Mouse (Mus musculus): ENCODE measurements around the gene Gnrhr. TPM values are rescaled to one million over a fixed set of nuclear protein-coding genes. Genes with fewer than 3 reads are reported as not detected.

Gene Gnrhr
- total RNA-seq (2014; rRNA removed) (not detected in 2 replicates), polyA plus RNA-seq (2015; fragmentation: Nextera tagmentation; extraction: Ambion mirVana) (not detected in 2 replicates)

DNA sequence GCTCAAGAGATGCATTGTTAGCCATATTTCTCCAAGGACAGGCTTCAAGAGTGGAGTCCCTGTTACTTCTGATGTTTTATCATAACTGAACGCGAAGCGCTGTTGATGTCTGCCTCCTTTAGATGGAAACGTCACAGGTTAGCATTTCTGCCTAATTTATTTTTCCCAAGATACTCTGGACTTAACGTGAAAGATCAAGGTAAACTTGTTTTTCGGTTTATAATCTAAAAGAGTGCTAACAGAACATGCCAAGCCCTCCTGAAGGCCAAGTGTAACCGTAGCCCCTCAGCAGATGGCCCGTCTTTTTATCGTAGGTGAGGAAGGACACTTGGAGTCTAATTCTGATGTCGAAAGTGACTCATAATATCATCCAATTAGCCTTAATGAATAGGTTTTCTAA, at the start of gene Gnrhr:
Gene Gnrhr (minus strand): TSS at position 101 of the 400 bp plus-strand sequence.
- H3K9me3 ChIP-seq (ENCODE audit: low read length), result no peaks in the 10 kb centered on the region
- H3K36me3 ChIP-seq (ENCODE audit: insufficient read depth, low read length), result no peaks in the 10 kb centered on the region
- no peak for TF ChIP-seq CTCF (IDR thresholded peaks at IDR 0.05)
- H3K27me3 ChIP-seq (ENCODE audit: insufficient read depth, low read length), result no peaks in the 10 kb centered on the region
- H3K4me3 ChIP-seq (ENCODE audit: low read depth, low read length), result no peak within 1 kb of the TSS
- ATAC-seq (ENCODE audit: low FRiP score) (no peak), DNase-seq (ENCODE audit: low spot score) (no peak)
- H3K4me2 ChIP-seq (ENCODE audit: low read depth, low read length, poor library complexity, severe bottlenecking), result no peak within 1 kb of the TSS
- H3K4me1 ChIP-seq (ENCODE audit: insufficient read depth, low read length), result no peaks in the 10 kb centered on the region
- WGBS, result 93% methylated on average over 10 of the region's 10 CpGs
- H3K9ac ChIP-seq (replicated peaks; ENCODE audit: low read length, poor library complexity, severe bottlenecking), result no peak within 1 kb of the TSS
- no peak within 1 kb of the TSS for H3K27ac ChIP-seq (ENCODE audit: low read depth, low read length)

DNA sequence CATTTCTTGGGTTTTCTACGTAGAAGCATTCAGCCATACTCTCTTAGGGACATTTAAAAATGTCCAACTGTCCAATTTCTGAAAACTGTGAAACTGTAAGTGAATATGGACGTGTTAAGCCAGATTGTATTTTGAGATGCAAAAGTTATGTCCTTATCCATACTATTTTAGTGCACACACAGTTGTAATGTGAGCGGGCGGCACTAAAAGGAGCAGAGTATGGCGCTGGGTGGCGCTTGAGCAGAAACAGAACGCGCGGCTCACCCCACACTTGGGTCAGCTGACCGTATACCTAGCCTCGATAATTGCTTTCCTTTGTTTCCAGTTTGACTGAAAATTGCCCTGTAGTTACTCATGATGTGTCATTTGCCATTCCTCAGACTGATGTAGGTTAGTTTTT, 48.9 kb upstream of the Gnrhr start:
- DNase-seq (ENCODE audit: low spot score), result no peak
- H3K4me3 ChIP-seq (ENCODE audit: low read depth, low read length), result no peak overlapping the region
- H3K9ac ChIP-seq (replicated peaks; ENCODE audit: low read length, poor library complexity, severe bottlenecking), result no peak overlapping the region
- no peaks in the 10 kb centered on the region for H3K36me3 ChIP-seq (ENCODE audit: insufficient read depth, low read length)
- no peaks in the 10 kb centered on the region for H3K9me3 ChIP-seq (ENCODE audit: low read length)
- H3K27me3 ChIP-seq (ENCODE audit: insufficient read depth, low read length), result no peaks in the 10 kb centered on the region
- H3K4me1 ChIP-seq (ENCODE audit: insufficient read depth, low read length), result no peaks in the 10 kb centered on the region
- TF ChIP-seq CTCF (IDR thresholded peaks at IDR 0.05), result no peak
- 91% methylated on average over 11 of the region's 11 CpGs for WGBS
- H3K27ac ChIP-seq (ENCODE audit: low read depth, low read length), result no peak overlapping the region
- H3K4me2 ChIP-seq (ENCODE audit: low read depth, low read length, poor library complexity, severe bottlenecking), result no peak overlapping the region
- ATAC-seq (ENCODE audit: low FRiP score), result no peak

DNA sequence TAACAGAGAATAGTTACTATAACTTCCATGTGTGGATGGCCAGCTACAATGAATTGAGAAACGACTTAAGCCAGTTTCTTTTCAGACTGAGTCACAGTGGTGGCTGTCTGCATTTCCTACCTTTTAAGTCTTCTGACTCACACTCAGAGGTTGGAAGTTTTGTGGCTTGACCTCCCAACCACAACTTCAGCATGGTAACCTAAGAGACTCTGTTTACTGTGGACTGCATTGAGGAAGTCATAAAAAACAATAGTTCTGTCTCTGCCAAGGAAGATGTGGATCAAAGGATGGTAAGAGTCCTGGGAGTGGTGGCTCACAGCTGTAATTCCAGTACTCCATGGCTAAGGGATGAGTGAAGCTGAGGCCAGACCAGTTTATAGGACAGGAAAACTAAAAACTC, 47.2 kb upstream of the Gnrhr start:
- DNase-seq (ENCODE audit: low spot score), result no peak
- no peak overlapping the region for H3K27ac ChIP-seq (ENCODE audit: low read depth, low read length)
- ATAC-seq (ENCODE audit: low FRiP score), result no peak
- H3K4me2 ChIP-seq (ENCODE audit: low read depth, low read length, poor library complexity, severe bottlenecking), result no peak overlapping the region
- 51% methylated on average over 1 of the region's 1 CpGs for WGBS
- TF ChIP-seq CTCF (IDR thresholded peaks at IDR 0.05), result no peak
- H3K36me3 ChIP-seq (ENCODE audit: insufficient read depth, low read length), result no peaks in the 10 kb centered on the region
- H3K9ac ChIP-seq (replicated peaks; ENCODE audit: low read length, poor library complexity, severe bottlenecking), result no peak overlapping the region
- no peaks in the 10 kb centered on the region for H3K9me3 ChIP-seq (ENCODE audit: low read length)
- H3K4me1 ChIP-seq (ENCODE audit: insufficient read depth, low read length), result no peaks in the 10 kb centered on the region
- no peak overlapping the region for H3K4me3 ChIP-seq (ENCODE audit: low read depth, low read length)
- H3K27me3 ChIP-seq (ENCODE audit: insufficient read depth, low read length), result no peaks in the 10 kb centered on the region

DNA sequence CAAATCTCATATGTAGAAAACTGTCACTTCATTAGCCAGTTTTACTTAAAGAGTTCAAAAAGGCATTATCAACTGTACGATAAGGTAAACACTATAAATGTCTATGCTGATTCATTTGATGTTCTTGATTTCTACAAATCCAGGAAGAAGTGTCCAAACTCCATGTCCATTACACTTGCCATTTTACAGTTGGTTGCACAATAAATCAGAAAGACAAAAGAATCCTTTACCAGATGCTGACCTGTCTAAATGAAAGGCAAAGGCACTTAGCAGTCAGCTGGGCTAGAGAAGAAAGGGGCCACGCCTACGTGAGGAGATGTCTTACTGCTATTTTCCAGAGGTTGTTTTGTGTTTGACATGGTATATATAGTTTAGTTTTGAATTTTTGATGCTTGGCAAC, 46.6 kb upstream of the Gnrhr start:
- Histone ChIP-seq H3K9me3 (ENCODE audit: low read length) (no peaks in the 10 kb centered on the region), H3K36me3 (ENCODE audit: insufficient read depth, low read length) (no peaks in the 10 kb centered on the region), H3K4me2 (ENCODE audit: low read depth, low read length, poor library complexity, severe bottlenecking) (no peak overlapping the region), H3K27me3 (ENCODE audit: insufficient read depth, low read length) (no peaks in the 10 kb centered on the region), H3K4me1 (ENCODE audit: insufficient read depth, low read length) (no peaks in the 10 kb centered on the region), H3K4me3 (ENCODE audit: low read depth, low read length) (no peak overlapping the region), H3K27ac (ENCODE audit: low read depth, low read length) (no peak overlapping the region), H3K9ac (replicated peaks; ENCODE audit: low read length, poor library complexity, severe bottlenecking) (no peak overlapping the region)
- DNase-seq (ENCODE audit: low spot score) (no peak), ATAC-seq (ENCODE audit: low FRiP score) (no peak)
- no peak for TF ChIP-seq CTCF (IDR thresholded peaks at IDR 0.05)
- WGBS, result 83% methylated on average over 3 of the region's 3 CpGs

DNA sequence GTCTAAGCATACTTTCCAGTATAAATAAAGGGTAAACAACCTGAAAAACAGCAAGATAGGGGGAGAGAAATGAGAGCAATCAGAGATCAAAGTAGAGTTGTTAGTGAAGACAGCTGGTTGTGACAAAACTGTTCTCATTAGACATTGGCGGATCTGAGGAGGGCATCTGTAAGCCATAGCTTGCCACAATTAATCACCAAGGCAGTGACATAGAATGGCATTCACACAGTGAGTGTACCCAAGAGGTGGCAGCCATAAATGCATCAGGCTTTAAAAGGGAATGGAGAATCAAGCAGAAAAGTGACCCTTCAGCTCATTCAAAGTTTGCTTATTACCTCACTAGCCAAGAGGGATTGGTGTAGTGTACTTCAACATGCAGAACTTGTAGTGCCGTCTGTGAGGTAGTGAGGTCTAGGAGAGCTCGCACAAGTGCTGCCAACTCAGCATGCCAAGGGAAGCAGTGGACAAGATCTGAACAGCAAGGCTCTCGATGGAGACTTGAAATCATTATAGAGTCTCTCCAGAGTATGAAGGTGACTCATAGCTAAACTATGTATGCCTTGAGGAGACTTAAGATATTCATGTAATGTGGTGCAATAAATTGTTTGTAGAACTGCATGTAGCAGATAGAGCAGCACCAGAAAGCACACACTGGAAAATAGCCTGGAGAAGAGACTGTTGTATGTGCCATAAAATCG, 29.6 kb upstream of the Gnrhr start:
- H3K9ac ChIP-seq (replicated peaks; ENCODE audit: low read length, poor library complexity, severe bottlenecking), result no peak overlapping the region
- H3K36me3 ChIP-seq (ENCODE audit: insufficient read depth, low read length), result no peaks in the 10 kb centered on the region
- 90% methylated on average over 5 of the region's 5 CpGs for WGBS
- no peak overlapping the region for H3K4me2 ChIP-seq (ENCODE audit: low read depth, low read length, poor library complexity, severe bottlenecking)
- no peak overlapping the region for H3K4me3 ChIP-seq (ENCODE audit: low read depth, low read length)
- TF ChIP-seq CTCF (IDR thresholded peaks at IDR 0.05), result no peak
- H3K9me3 ChIP-seq (ENCODE audit: low read length), result no peaks in the 10 kb centered on the region
- ATAC-seq (ENCODE audit: low FRiP score), result no peak
- no peaks in the 10 kb centered on the region for H3K4me1 ChIP-seq (ENCODE audit: insufficient read depth, low read length)
- no peak overlapping the region for H3K27ac ChIP-seq (ENCODE audit: low read depth, low read length)
- H3K27me3 ChIP-seq (ENCODE audit: insufficient read depth, low read length), result no peaks in the 10 kb centered on the region
- DNase-seq (ENCODE audit: low spot score), result no peak

DNA sequence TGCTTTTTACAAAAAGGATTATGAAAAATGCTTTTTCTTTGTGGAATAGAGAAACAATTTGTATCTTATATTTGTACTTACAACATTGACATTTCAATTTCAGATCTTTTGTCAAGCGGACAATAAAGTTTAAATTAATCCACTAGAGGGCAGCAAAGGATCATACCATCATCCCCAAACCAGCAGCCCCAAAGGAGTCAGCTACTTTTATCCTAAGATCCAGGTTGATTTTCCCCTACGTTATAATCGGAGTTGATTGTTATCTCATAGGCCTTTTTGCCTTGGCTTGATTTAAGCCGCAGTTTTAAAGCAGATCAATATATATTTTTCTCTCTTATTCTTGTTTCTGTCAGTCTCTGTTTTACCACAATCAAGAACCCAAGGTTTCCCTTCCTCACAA, 6.3 kb downstream of the Gnrhr start:
- no peaks in the 10 kb centered on the region for H3K9me3 ChIP-seq (ENCODE audit: low read length)
- no peaks in the 10 kb centered on the region for H3K36me3 ChIP-seq (ENCODE audit: insufficient read depth, low read length)
- no peak overlapping the region for H3K9ac ChIP-seq (replicated peaks; ENCODE audit: low read length, poor library complexity, severe bottlenecking)
- ATAC-seq (ENCODE audit: low FRiP score) (peak; percentile 64; the same call in 1 of the 2 replicates), DNase-seq (ENCODE audit: low spot score) (peak; percentile 80)
- no peak overlapping the region for H3K4me3 ChIP-seq (ENCODE audit: low read depth, low read length)
- no peak overlapping the region for H3K4me2 ChIP-seq (ENCODE audit: low read depth, low read length, poor library complexity, severe bottlenecking)
- no peak overlapping the region for H3K27ac ChIP-seq (ENCODE audit: low read depth, low read length)
- H3K4me1 ChIP-seq (ENCODE audit: insufficient read depth, low read length), result no peaks in the 10 kb centered on the region
- peak; percentile 89 for TF ChIP-seq CTCF (IDR thresholded peaks at IDR 0.05)
- WGBS, result 13% methylated on average over 4 of the region's 4 CpGs
- no peaks in the 10 kb centered on the region for H3K27me3 ChIP-seq (ENCODE audit: insufficient read depth, low read length)
